Mouse (Mus musculus) R1 (cell line): ENCODE data around the gene Tbc1d30.

Experiments used
- DNase-seq: peaks from one replicate; pipeline ENCODE4 v3.0.0-alpha.2; 2018; ENCODE audit warnings: low read depth, low spot score

The Tbc1d30 gene

DNA sequence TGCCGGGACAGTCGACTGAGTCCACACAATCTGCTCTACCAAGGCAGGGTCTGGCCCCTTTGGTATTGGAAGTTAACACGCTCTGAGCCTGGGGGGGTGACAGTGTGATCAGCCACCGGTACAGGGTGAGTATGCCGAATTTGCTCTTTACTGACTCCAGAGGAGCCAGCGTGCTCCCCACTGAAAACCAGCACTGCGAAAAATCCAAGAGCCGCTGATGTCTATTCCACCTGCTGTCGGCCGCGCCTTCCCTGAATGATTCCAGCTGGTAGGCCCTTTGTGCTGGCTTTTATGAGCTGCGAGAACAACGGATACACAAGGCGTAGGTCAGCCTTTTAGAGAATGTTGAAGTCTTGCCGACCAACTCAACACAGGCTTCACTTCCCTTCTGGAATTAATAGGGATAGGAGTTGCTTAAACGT is 123.1 kb downstream of the Tbc1d30 start:
- peak; percentile 76 for DNase-seq

DNA sequence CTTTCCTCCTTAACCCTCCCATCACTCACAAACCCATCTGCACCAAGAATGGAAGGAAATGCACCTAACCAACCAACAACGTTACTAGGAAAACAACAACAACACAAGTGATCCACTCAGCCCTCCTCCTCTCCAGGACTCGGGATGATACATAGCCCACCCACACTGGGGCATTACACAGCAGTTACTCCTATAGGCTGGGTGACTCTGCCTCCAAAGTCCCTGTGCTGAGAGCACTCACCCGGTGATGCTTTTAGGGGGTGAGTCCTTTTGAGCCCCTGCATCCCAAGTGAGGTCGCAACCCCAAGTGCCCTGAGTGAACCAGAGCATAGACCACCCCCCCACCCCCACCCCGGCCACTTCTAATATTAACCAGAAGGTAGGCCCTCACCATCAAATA is 123.7 kb downstream of the Tbc1d30 start:
- no peak for DNase-seq

DNA sequence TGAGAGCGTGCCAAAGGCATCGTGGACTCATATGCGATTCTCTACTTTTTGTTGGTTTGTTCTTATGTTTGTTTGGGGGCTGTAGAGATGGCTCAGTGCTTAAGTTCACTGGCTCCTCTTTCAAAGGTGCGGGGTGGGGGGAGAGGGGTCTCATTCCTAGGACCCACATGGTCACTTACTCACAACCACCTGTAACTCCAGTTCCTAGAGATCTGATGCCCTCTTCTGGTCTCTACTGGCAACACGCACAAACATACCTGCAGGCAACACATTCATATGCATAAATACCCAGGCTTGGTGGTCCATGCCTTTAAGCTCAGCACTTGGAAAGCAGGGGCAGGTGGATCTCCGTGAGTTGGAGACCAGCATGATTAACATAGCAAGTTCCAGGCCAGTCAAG is 125.4 kb downstream of the Tbc1d30 start:
- DNase-seq = peak; percentile 23

DNA sequence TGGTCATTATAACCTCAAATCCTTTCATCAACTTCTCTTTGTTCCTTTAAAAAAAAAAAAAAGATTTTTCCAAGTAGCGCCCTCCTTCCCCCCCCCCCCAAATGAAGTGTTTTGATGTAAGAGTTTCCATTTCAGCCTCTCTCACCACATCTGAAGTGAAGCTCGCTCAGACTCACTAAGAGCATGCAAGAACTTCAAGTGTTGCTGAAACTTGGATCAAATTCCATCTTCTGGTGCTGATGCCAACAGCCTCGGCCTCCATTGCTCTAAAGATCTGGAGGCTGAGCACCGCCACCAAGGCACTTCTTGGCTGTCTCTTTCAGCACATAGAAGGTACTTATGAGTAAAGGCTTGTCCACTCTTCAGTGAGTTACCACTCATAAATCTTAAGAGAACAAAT is 128.2 kb downstream of the Tbc1d30 start:
- DNase-seq = no peak

GRCm38 (mm10) chr10:121218616-121219015 is 132.5 kb downstream of the Tbc1d30 start:
- DNase-seq = no peak

DNA sequence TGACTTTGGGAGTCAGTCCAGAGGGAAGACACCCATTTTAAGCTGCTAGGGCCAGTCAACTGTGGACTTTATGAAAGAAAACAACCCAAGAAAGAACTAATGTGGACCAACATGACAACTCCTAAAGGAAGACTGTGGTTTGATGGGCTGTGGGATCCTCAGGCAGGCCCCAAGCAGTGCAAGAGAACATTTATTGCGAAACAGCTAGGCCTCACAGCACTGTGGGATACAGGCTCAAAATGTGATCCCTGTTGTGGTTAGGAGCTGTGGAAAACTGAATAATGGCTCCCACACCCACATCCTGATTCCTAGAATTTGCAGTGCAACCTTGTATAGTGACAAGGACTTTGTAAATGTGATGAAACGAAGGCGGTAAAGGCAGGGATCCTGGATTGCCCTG is 134.3 kb downstream of the Tbc1d30 start:
- no peak for DNase-seq
